Mouse (Mus musculus): ENCODE results near the gene Chpf. TPM values are rescaled to one million over a fixed set of nuclear protein-coding genes. Genes with fewer than 3 reads are reported as not detected.

Gene Chpf
- polyA plus RNA-seq, 1 experiment from 2014 or later: 53.4 TPM

Other genes with a start within 250 kb of the Chpf start
- gene A630095N17Rik, start 247.2 kb downstream of the Chpf start, polyA plus RNA-seq (2015; fragmentation: Nextera tagmentation; extraction: Ambion mirVana): not detected in 2 replicates
- gene Dnajb2, start 242.9 kb downstream of the Chpf start, polyA plus RNA-seq (2015; fragmentation: Nextera tagmentation; extraction: Ambion mirVana): 72.5 and 85.0 TPM in 2 replicates
- gene Ptprn, start 214.8 kb downstream of the Chpf start, polyA plus RNA-seq (2015; fragmentation: Nextera tagmentation; extraction: Ambion mirVana): 30.4 and 33.5 TPM in 2 replicates
- 203 and 214 TPM in 2 replicates for gene Resp18, start 200.9 kb downstream of the Chpf start, polyA plus RNA-seq (2015; fragmentation: Nextera tagmentation; extraction: Ambion mirVana)
- gene Dnpep, start 161.3 kb downstream of the Chpf start, polyA plus RNA-seq (2015; fragmentation: Nextera tagmentation; extraction: Ambion mirVana): 140 and 145 TPM in 2 replicates
- 1.1 and 1.7 TPM in 2 replicates for gene Des, start 119.0 kb downstream of the Chpf start, polyA plus RNA-seq (2015; fragmentation: Nextera tagmentation; extraction: Ambion mirVana)
- 22.4 and 25.0 TPM in 2 replicates for gene Speg, start 104.0 kb downstream of the Chpf start, polyA plus RNA-seq (2015; fragmentation: Nextera tagmentation; extraction: Ambion mirVana)
- gene Gmppa, start 43.4 kb downstream of the Chpf start, polyA plus RNA-seq (2015; fragmentation: Nextera tagmentation; extraction: Ambion mirVana): 73.8 and 79.0 TPM in 2 replicates
- gene Asic4, start 28.9 kb downstream of the Chpf start, polyA plus RNA-seq (2015; fragmentation: Nextera tagmentation; extraction: Ambion mirVana): 21.2 and 22.8 TPM in 2 replicates
- gene Tmem198, start 225 bp upstream of the Chpf start, polyA plus RNA-seq (2015; fragmentation: Nextera tagmentation; extraction: Ambion mirVana): 45.2 and 49.9 TPM in 2 replicates
- 28.1 and 34.9 TPM in 2 replicates for gene Obsl1, start 27.1 kb upstream of the Chpf start, polyA plus RNA-seq (2015; fragmentation: Nextera tagmentation; extraction: Ambion mirVana)
- gene Inha, start 27.8 kb upstream of the Chpf start, polyA plus RNA-seq (2015; fragmentation: Nextera tagmentation; extraction: Ambion mirVana): 17.4 and 22.4 TPM in 2 replicates
- 20.1 and 21.0 TPM in 2 replicates for gene Stk11ip, start 42.2 kb upstream of the Chpf start, polyA plus RNA-seq (2015; fragmentation: Nextera tagmentation; extraction: Ambion mirVana)
- gene Slc4a3, start 67.0 kb upstream of the Chpf start, polyA plus RNA-seq (2015; fragmentation: Nextera tagmentation; extraction: Ambion mirVana): 72.4 and 77.2 TPM in 2 replicates

Data from hindbrain, embryonic 15.5 days (tissue).